Mouse (Mus musculus) embryonic fibroblast, embryonic 13.5 days (primary cell): ENCODE measurements around the gene Mat2a.

ENCODE experiments used
- CTCF ChIP-seq: IDR thresholded peaks from 2 replicates; pipeline ENCODE4 v1.5.1; 2011; ENCODE audit warnings: mild to moderate bottlenecking, control low read depth, low read length, moderate library complexity, borderline replicate concordance; ENCODE audit not compliant: insufficient read depth
- POLR2A ChIP-seq: IDR thresholded peaks from 2 replicates; pipeline ENCODE4 v1.6.1; 2011; ENCODE audit warnings: low read depth, mild to moderate bottlenecking, control low read depth, low read length, moderate library complexity

GRCm38 (mm10) chr6:72458921-72459320 is 19.6 kb upstream of the Mat2a start:
- TF ChIP-seq CTCF (no peak), POLR2A (no peak)
